ENCODE assay signal across 8 mouse cellular contexts in genomic region chr7:30323795-30324194, GRCm38 (mm10). TPM values are rescaled to one million over a fixed set of nuclear protein-coding genes. Genes with fewer than 3 reads are reported as not detected.
DNase-seq lines count a peak whose midpoint lies in the region; ATAC-seq and TF ChIP-seq lines count a peak whose summit lies in the region.

Sdhaf1 (minus strand) TSS chr7:30323895.

- no peaks in the 10 kb centered on the region for H3K27me3 ChIP-seq in lung, embryonic 14.5 days (ENCODE audit: insufficient read depth, low read length)
- 0 out of 2 replicates have a peak, but pooled peaks cover 1% of the 10 kb centered on the region for H3K27me3 ChIP-seq in embryonic facial prominence, embryonic 12.5 days
- H3K27me3 ChIP-seq in hindbrain, embryonic 10.5 days (ENCODE audit: insufficient read depth, poor library complexity, severe bottlenecking) = peaks cover 6% of the 10 kb centered on the region; the same call in 1 of the 2 replicates
- H3K27me3 ChIP-seq in midbrain, embryonic 12.5 days = peaks cover 12% of the 10 kb centered on the region; the same call in 1 of the 2 replicates

- peak within 1 kb of the TSS; percentile 68 for H3K4me3 ChIP-seq in lung, embryonic 14.5 days (ENCODE audit: low read depth, low read length)
- H3K4me3 ChIP-seq in embryonic facial prominence, embryonic 12.5 days = peak within 1 kb of the TSS; percentile 67
- H3K4me3 ChIP-seq in hindbrain, embryonic 10.5 days = peak within 1 kb of the TSS; percentile 88
- H3K4me3 ChIP-seq in midbrain, embryonic 12.5 days = peak within 1 kb of the TSS; percentile 87

- H3K9ac ChIP-seq in lung, embryonic 14.5 days = peak within 1 kb of the TSS; percentile 49
- peak within 1 kb of the TSS; percentile 39; the same call in 1 of the 2 replicates for H3K9ac ChIP-seq in embryonic facial prominence, embryonic 12.5 days
- H3K9ac ChIP-seq in midbrain, embryonic 12.5 days (replicated peaks) = peak within 1 kb of the TSS; percentile 92

- no peak for TF ChIP-seq CTCF in lung, embryonic 14.5 days (IDR thresholded peaks at IDR 0.05; ENCODE audit: low read depth)

- no peak for DNase-seq in lung, embryonic 14.5 days
- no peak for DNase-seq in lung, postnatal 14 days
- DNase-seq in hindbrain, embryonic 10.5 days (ENCODE audit: low spot score) = no peak
- no peak for DNase-seq in retina, embryonic 14.5 days (ENCODE audit: low spot score)
- no peak for DNase-seq in spleen, postnatal 4 days (ENCODE audit: low spot score in 2 of 2)
- DNase-seq in layer of hippocampus, postnatal 36 days = no peak

- WGBS in lung, embryonic 14.5 days = 68% methylated on average over 3 of the region's 3 CpGs
- WGBS in embryonic facial prominence, embryonic 12.5 days = 75% methylated on average over 3 of the region's 3 CpGs
- WGBS in hindbrain, embryonic 10.5 days = 79% methylated on average over 3 of the region's 3 CpGs
- 79% methylated on average over 3 of the region's 3 CpGs for WGBS in midbrain, embryonic 12.5 days

- H3K4me2 ChIP-seq in lung, embryonic 14.5 days = peak within 1 kb of the TSS; percentile 80
- peak within 1 kb of the TSS; percentile 63 for H3K4me2 ChIP-seq in embryonic facial prominence, embryonic 12.5 days (replicated peaks)
- peak within 1 kb of the TSS; percentile 73 for H3K4me2 ChIP-seq in midbrain, embryonic 12.5 days (replicated peaks)

- peak within 1 kb of the TSS; percentile 89 for H3K27ac ChIP-seq in lung, embryonic 14.5 days (ENCODE audit: low read depth)
- H3K27ac ChIP-seq in embryonic facial prominence, embryonic 12.5 days = no peak within 1 kb of the TSS
- peak within 1 kb of the TSS; percentile 92 for H3K27ac ChIP-seq in hindbrain, embryonic 10.5 days
- H3K27ac ChIP-seq in midbrain, embryonic 12.5 days (replicated peaks) = peak within 1 kb of the TSS; percentile 84; the same call in 1 of the 2 replicates

- H3K4me1 ChIP-seq in lung, embryonic 14.5 days (ENCODE audit: insufficient read depth) = peaks cover 20% of the 10 kb centered on the region; the same call in 1 of the 2 replicates
- H3K4me1 ChIP-seq in embryonic facial prominence, embryonic 12.5 days = peaks cover 8% of the 10 kb centered on the region
- peaks cover 22% of the 10 kb centered on the region for H3K4me1 ChIP-seq in hindbrain, embryonic 10.5 days (replicated peaks)
- H3K4me1 ChIP-seq in midbrain, embryonic 12.5 days = peaks cover 19% of the 10 kb centered on the region

- ATAC-seq in lung, embryonic 14.5 days (ENCODE audit: insufficient read depth) = no peak
- ATAC-seq in embryonic facial prominence, embryonic 12.5 days (ENCODE audit: insufficient number of reproducible peaks, insufficient read depth, low FRiP score, low TSS enrichment) = no peak
- ATAC-seq in midbrain, embryonic 12.5 days (ENCODE audit: low FRiP score, low read depth) = no peak

- no peaks in the 10 kb centered on the region for H3K36me3 ChIP-seq in lung, embryonic 14.5 days (ENCODE audit: insufficient read depth)
- peaks cover 3% of the 10 kb centered on the region; the same call in 1 of the 2 replicates for H3K36me3 ChIP-seq in embryonic facial prominence, embryonic 12.5 days
- 0 out of 2 replicates have a peak, but pooled peaks cover 2% of the 10 kb centered on the region for H3K36me3 ChIP-seq in hindbrain, embryonic 10.5 days
- no peaks in the 10 kb centered on the region for H3K36me3 ChIP-seq in midbrain, embryonic 12.5 days

- 0 out of 2 replicates have a peak, but pooled peaks cover 3% of the 10 kb centered on the region for H3K9me3 ChIP-seq in lung, embryonic 14.5 days (ENCODE audit: low read depth, low read length)
- no peaks in the 10 kb centered on the region for H3K9me3 ChIP-seq in embryonic facial prominence, embryonic 12.5 days
- 0 out of 2 replicates have a peak, but pooled peaks cover 4% of the 10 kb centered on the region for H3K9me3 ChIP-seq in hindbrain, embryonic 10.5 days
- 0 out of 2 replicates have a peak, but pooled peaks cover 3% of the 10 kb centered on the region for H3K9me3 ChIP-seq in midbrain, embryonic 12.5 days

RNA-seq across cellular contexts. Expression of gene Sdhaf1, which starts in this region (rescaled TPM):
- polyA plus RNA-seq in lung, embryonic 14.5 days (2014; fragmentation: Nextera tagmentation; extraction: Ambion mirVana) = 21.3 and 22.7 TPM in 2 replicates
- polyA plus RNA-seq in embryonic facial prominence, embryonic 12.5 days (2016; fragmentation: Nextera tagmentation; extraction: Ambion mirVana) = 21.8 and 23.4 TPM in 2 replicates
- polyA plus RNA-seq in hindbrain, embryonic 10.5 days (2016; fragmentation: Nextera tagmentation; extraction: Ambion mirVana) = 19.6 and 23.1 TPM in 2 replicates
- 22.2 and 27.4 TPM in 2 replicates for polyA plus RNA-seq in midbrain, embryonic 12.5 days (2016; fragmentation: Nextera tagmentation; extraction: Ambion mirVana)
- total RNA-seq in layer of hippocampus, postnatal 36 days (2021) = 1 to 10 TPM; 6.6 to 7.4 TPM

Comparison
In these comparisons a context has a peak if more than half of its experiments do, and no peak if none do; other contexts are left out.
1. H3K9ac ChIP-seq: peak in every context shown above with its lines; median percentile 92 in midbrain, embryonic 12.5 days; 49 in lung, embryonic 14.5 days; 39 in embryonic facial prominence, embryonic 12.5 days.